Mouse (Mus musculus): Measurements from ENCODE around the gene Zfand5.
"Not testable (repeated sequence)": the region's sequence is repeated elsewhere in the genome, so short reads cannot be mapped to it uniquely, and the experiment has no call there.

Gene Zfand5

GRCm38 (mm10) chr19:21271741-21272654 lies at the start of gene Zfand5:
Gene Zfand5, plus strand, starts transcription at chr19:21272278.
- DNase-seq (ENCODE audit: low spot score in 2 of 2) = peak; percentile 98

- peak; percentile 57 to 75 for DNase-seq (ENCODE audit: low spot score in 2 of 2)
Observed at GRCm38 (mm10) chr19:21227131-21227530, 44.9 kb upstream of the Zfand5 start.

GRCm38 (mm10) chr19:21227754-21228153 lies 44.3 kb upstream of the Zfand5 start:
- no peak for DNase-seq (ENCODE audit: low spot score in 2 of 2)

- DNase-seq (ENCODE audit: low spot score in 2 of 2) = not testable (repeated sequence)
Observed at GRCm38 (mm10) chr19:21248730-21249129, 23.3 kb upstream of the Zfand5 start.

GRCm38 (mm10) chr19:21253846-21254245 lies 18.2 kb upstream of the Zfand5 start:
- DNase-seq (ENCODE audit: low spot score in 2 of 2) = no peak

GRCm38 (mm10) chr19:21255920-21256319 lies 16.2 kb upstream of the Zfand5 start:
- no peak for DNase-seq (ENCODE audit: low spot score in 2 of 2)

- DNase-seq (ENCODE audit: low spot score in 2 of 2) = no peak
Observed at GRCm38 (mm10) chr19:21259453-21259852, 12.6 kb upstream of the Zfand5 start.

GRCm38 (mm10) chr19:21260280-21260679 lies 11.8 kb upstream of the Zfand5 start:
- DNase-seq (ENCODE audit: low spot score in 2 of 2) = no peak

- no peak for DNase-seq (ENCODE audit: low spot score in 2 of 2)
Observed at GRCm38 (mm10) chr19:21271186-21271585, 892 bp upstream of the Zfand5 start.

- DNase-seq (ENCODE audit: low spot score in 2 of 2) = peak; percentile 51 to 58
Observed at GRCm38 (mm10) chr19:21272655-21273284, 692 bp downstream of the Zfand5 start.

- DNase-seq (ENCODE audit: low spot score in 2 of 2) = no peak
Observed at GRCm38 (mm10) chr19:21273440-21273839, 1.4 kb downstream of the Zfand5 start.

- peak; percentile 15 to 42 for DNase-seq (ENCODE audit: low spot score in 2 of 2)
Observed at GRCm38 (mm10) chr19:21274181-21274591, 2.1 kb downstream of the Zfand5 start.

- no peak for DNase-seq (ENCODE audit: low spot score in 2 of 2)
Observed at GRCm38 (mm10) chr19:21274714-21275113, 2.6 kb downstream of the Zfand5 start.

- no peak for DNase-seq (ENCODE audit: low spot score in 2 of 2)
Observed at GRCm38 (mm10) chr19:21276317-21276716, 4.2 kb downstream of the Zfand5 start.

- no peak for DNase-seq (ENCODE audit: low spot score in 2 of 2)
Observed at GRCm38 (mm10) chr19:21286421-21287097, 14.5 kb downstream of the Zfand5 start.

- DNase-seq (ENCODE audit: low spot score in 2 of 2) = no peak
Observed at GRCm38 (mm10) chr19:21297411-21297810, 25.3 kb downstream of the Zfand5 start.

- DNase-seq (ENCODE audit: low spot score in 2 of 2) = no peak
Observed at GRCm38 (mm10) chr19:21301787-21302186, 29.7 kb downstream of the Zfand5 start.

GRCm38 (mm10) chr19:21307755-21308154 lies 35.7 kb downstream of the Zfand5 start:
- DNase-seq (ENCODE audit: low spot score in 2 of 2) = no peak

- DNase-seq (ENCODE audit: low spot score in 2 of 2) = not testable (repeated sequence)
Observed at GRCm38 (mm10) chr19:21310364-21310763, 38.3 kb downstream of the Zfand5 start.

- no peak for DNase-seq (ENCODE audit: low spot score in 2 of 2)
Observed at GRCm38 (mm10) chr19:21315701-21316100, 43.6 kb downstream of the Zfand5 start.

GRCm38 (mm10) chr19:21319618-21320017 lies 47.5 kb downstream of the Zfand5 start:
- DNase-seq (ENCODE audit: low spot score in 2 of 2) = no peak

- DNase-seq (ENCODE audit: low spot score in 2 of 2) = no peak
Observed at GRCm38 (mm10) chr19:21325333-21325732, 53.3 kb downstream of the Zfand5 start.

Measured in urinary bladder, postnatal 36 days (tissue).